Mouse (Mus musculus): ENCODE results near the gene Pla2r1.

The Pla2r1 gene

DNA sequence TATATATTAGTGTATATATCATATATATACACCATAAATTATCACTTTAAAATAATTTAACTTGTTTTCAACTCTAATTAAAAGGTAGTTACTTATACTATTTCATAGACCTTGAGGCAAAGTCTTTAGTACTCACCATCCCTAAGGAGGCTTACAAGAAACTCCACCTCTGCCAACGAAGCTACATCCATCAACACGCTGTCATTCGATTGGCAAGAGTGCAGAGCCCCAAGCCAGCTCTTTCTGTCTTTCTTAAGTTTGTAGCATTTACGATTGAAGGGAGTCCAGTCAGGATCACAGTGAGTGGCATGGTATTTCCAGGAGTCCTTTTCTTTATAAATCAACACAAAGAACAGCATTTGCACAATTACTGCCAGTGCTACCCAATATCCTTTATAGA lies 49.1 kb downstream of the Pla2r1 start:
- no peak for DNase-seq (ENCODE audit: low spot score)

DNA sequence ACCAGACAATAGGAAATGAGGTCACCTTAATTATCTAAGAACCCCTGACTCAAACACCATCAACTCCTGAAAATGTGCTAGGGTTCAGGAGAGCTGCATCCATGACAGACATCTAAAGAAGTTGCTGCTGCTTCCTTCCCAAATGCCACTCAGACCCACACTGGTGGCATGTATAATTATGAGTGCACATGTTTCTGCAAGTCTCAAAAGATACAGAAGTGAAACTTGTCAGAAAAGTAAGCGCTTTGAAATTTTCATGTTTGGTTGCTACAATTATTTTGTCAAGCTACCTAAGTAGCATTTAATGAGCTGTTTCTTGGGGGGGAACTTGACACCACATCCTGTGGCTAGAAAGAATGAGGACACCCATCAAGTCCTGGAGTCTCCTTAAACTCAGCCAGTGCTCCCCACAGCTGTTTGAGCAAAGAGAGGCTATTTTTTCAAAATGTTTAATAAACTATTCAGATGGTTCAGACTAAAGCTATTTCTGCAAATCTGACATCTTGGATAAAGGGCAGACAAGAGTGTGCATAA lies 52.5 kb downstream of the Pla2r1 start:
- no peak for DNase-seq (ENCODE audit: low spot score)

DNA sequence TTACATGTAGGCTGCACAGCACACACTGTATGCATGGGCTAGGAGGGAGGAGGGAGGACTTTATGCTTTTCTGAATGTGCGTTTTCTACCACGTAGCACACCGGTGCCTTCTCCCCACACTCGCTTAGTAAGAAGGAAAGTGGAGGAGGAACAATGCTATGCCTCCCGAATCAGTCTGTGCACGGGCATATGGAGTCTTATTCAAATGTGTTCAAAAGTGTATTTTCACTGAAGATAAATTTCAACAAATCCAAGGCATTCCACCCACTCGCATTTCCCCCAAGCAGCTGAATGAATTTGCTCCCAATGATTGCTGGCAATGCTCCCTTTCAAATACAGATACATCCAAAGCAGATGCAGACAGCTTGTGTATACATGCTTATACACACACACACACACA lies 73.2 kb downstream of the Pla2r1 start:
- no peak for DNase-seq (ENCODE audit: low spot score)

DNA sequence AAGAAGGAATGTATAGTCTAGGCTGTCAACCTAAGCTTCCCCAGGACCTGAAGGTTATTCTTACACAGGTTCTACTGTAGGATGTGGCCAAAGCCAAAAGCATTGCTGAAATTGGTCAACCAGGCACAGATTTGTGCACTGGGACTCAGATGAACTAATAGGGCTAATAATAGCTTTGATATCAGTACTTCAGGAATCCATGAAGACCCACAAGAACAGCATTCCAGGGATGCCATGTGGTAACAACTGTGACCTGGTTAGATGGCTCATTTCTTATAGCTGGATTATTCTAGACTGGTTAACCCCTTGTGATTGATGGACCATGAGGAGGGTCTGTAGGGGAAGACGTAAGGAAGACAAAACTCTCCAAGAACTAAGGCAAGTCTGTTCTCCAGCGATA lies 74.3 kb downstream of the Pla2r1 start:
- DNase-seq (ENCODE audit: low spot score) = no peak

DNA sequence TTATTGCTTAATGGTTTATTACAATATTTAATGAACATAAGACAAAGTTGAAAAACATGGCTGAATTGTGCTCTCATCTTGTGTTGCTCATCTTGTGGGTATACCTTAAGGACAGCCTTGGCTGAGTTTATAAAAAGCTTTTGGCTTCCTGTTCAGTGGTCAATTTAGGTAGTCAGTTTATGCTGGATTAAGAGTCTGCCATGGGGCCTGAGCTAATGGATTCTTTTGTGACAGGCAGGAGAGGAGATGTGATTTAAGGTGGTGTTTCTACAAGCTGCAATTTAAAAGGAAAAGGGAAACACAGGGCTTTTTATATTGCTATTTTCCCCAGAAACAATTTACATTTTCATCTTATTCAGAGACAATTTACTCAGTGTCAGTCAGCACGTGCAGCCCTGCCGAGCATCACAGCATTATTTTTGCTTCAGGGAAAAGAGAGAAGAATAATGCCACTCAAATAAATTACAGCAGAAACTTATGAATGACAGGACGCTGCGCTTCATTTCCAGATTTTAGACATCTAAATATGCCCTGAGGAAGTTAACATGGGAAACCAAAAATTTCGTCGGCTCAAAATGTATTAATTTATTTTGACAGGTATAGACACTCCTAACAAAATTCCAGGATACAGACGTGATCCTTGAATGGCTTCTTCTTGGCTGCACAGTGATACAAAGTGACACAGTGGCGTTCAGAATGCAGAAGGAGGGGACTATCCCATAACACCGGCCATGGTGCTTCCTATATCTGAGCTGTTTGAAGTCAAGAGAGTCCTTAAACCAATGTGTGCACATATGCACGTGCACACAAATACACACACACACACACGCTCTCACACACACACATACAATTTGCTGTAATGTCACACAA lies 84.0 kb downstream of the Pla2r1 start:
- DNase-seq (ENCODE audit: low spot score) = no peak

DNA sequence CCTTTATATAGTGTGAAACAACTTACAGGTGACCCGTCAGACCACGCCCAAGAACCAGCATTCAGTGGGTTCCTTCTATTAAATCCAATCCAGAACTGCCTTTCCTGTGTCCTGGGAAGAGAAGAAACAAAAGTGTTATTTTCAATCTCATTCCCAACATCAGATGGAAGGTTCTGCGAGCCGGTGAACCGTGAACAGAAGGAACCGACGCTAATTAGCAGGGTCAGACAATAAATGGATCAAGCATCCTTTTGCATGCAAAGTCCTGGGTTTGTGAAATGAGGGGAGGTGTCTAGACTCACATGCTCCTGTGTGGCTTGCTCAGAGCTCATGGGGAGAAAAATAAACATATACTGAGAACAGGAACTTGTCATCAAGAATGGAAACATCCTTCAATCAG lies 100.7 kb downstream of the Pla2r1 start:
- DNase-seq (ENCODE audit: low spot score) = no peak

DNA sequence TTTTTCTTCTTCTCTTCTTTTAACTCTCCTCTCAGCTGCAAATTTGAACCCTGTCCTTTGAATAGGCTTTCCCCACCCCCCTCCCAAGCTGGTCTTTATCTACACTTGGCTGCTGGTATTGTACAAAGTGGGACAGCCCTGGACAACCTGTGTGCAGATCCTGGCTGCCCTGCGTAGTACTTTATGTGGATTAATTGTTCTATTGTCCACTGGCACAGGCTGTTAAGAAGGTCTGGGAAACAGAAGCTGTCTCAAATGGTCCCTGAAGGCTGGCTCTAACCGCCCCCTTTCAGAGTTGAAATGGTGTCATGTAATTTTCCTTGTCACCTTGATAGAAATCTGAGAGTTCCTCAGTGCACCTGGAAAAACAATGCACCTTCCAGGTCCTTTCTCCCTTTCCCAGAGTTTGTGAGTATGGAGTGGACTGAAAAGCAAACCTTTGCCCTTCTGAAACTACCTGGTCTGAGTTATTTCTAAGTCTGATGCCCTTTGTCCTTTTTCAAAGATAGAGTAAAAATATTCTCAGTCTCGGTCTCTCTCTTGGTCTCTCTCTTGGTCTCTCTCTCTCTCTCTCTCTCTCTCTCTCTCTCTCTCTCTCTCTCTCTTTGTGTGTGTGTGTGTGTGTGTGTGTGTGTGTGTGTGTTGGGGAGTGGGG lies 101.9 kb downstream of the Pla2r1 start:
- no peak for DNase-seq (ENCODE audit: low spot score)

DNA sequence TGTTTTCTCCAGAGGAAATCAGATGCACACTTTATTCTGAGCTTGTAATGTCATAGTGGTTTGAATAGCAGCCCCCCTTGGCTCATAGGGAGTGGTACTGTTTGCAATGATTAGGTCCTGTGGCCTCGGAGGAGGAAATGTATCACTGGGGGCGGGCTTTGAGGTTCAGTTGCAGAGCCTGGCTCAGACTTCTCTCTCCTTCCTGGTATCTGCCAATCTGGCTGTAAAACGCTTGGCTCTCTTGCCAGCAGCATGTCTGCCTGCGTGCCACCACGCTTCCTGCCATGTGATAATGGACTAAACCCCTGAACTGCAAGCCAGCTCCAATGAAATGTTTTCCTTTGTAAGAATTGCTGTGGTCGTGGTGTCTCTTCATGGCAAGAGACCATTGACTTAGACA lies 103.4 kb downstream of the Pla2r1 start:
- no peak for DNase-seq (ENCODE audit: low spot score)

DNA sequence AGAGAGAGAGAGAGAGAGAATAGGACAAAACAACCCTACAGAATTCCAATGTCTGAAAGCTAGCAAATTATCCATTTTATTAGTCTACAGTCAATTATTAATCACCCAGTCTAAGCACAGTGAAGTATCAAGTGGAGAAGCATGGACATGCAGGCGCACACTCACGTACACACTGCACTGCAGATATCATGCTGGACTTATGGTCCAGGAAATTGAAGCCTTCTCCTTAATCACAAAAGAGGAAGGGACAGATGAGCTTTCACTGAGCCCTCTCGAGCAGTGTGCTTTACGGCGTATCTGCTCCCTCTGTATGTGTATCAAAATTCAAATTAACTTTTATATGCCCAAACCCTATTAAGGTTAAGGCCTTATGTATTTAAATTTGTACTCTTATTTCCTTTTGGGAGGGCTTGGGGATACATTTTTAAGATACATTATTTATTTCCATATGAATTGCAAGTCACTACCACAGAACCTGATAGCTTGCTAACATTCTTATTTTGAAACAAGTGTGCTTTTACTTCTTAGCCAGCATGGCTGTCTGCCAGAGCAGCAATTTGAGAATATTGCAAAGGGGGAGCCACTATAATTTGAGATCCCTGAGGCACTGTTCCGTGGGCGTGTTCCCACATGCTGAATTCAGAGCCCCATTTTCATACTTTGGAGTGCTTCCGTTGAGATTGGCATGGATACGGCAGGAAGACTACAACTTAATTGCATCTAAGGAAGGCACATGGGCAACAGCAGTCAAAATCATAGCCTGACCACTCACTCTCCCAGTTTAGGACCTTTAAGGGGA lies 108.2 kb downstream of the Pla2r1 start:
- no peak for DNase-seq (ENCODE audit: low spot score)

DNA sequence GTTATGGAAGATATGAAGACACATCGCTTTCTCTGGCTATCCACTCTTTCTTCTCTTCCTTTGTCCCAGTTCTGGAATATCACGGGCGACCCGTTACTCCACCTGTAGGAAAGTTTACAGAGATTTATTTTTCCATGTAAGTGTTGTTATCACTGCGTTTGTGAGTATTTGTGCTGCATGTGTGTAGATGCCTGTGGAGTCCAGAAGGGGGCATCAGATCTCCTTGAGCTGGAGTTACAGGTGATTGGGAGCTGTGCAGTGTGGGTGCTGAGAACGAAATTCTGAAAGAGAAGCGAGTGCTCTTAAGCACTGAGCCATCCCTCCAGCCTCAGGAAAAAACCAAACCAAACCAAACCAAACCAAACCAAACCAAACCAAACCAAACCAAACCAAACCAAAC lies 109.8 kb downstream of the Pla2r1 start:
- no peak for DNase-seq (ENCODE audit: low spot score)

DNA sequence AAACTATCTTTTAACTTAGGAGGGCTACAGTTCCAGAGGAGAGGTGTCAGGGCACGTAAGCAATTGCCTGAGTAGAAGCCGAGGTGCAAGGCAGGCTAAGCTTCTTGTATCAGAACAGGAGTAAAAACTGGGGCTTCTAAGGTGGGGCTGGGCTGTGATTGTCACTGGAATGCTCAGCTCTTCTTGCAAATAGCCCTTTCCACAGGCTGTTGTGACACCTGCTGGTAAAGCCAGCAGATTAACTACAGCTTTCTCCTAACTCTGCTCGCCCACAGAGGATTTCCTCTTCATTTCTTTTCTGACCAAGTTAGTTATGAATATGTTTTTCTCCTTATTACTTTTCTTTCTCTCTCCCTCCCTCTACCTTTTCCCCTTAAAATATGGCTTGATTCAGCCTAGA lies 111.2 kb downstream of the Pla2r1 start:
- DNase-seq (ENCODE audit: low spot score) = no peak

DNA sequence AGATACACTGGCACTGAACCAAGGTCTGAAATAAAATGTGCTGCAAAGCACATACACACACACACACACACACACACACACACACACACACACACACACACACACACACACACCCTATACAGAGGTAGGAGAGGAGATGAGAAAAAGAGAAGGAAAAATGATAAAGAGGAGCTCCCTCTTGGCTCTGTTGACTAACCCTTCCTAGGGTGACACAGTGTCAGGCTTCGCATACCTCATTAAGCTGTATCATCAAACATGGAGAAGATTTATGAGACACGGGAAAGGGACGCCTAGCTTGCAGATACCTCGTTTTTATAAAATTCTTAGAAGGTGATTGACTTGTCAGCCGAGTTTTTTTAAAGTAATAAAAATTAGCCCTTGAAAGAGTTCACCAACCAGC lies 116.3 kb downstream of the Pla2r1 start:
- DNase-seq (ENCODE audit: low spot score) = no peak

DNA sequence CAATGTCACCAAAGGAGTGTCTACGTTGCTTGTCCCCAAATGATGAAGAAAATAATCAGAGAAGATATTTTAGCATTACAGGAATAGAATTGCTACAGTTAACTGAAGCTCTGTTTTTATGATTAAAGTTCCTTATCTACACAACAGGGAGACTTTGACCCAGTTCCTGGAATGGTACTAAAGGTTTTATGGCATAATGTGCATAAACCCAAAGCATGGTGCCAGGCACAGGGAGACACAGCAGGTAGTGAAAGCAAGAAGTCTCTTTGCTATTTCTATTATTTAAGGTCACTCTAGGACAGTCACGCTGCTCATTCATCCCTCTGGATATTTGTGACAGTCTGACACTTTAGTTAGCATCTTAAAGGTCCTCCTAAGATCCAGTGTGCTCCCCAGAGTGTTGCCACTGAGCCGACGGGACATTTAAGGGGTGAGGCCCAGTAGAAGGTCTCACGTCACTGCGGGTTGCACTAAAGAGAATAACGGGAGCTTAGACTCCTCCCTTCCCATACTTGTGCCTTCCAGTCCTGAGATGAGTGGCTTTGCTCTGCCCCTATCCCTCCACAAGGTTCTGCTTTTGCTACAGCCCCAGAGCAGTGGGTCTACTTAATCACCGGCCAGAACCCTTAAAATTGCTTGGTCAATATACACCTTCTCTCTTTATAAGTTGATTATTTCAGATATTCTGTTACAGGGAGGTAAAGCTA lies 122.6 kb downstream of the Pla2r1 start:
- no peak for DNase-seq (ENCODE audit: low spot score)

DNA sequence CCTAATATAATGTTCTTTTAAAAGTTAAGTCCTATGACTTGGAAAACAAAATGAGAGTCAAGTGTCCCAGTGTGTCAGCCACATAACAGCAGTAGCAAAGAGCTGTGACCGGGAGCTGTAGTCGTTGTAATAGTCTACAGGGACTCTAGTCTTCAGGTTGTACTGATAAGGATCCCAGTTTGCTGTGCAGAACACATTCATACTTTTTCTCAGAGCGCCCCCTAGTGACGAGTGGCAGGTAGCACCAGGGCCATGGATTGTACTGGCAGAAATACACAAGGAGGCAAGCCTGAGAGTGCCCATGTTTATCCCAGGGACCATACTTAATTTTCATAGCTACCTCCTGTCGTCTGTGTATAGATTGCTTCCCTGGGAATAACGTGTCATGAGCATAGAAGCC lies 135.0 kb downstream of the Pla2r1 start:
- DNase-seq (ENCODE audit: low spot score) = no peak

DNA sequence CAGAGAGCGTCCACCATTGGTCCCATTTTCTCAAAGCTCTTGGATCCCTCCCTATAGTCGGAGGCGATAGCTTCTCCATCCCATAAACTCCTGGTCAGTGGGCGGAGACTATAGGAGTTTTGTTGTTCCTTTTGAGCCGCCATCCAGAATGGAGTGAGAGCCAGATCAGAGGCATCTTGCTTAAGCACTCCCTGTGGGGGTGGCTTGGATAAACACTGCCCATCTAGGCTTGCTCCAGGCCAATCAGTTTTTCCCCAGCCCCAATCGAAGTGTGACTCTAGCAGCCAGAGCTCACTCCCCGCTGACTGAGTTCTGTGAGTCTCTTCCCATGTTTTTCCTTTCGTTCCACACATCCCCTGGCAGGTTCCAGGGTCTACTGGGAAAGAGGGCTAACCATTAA lies 138.8 kb downstream of the Pla2r1 start:
- DNase-seq (ENCODE audit: low spot score) = no peak

DNA sequence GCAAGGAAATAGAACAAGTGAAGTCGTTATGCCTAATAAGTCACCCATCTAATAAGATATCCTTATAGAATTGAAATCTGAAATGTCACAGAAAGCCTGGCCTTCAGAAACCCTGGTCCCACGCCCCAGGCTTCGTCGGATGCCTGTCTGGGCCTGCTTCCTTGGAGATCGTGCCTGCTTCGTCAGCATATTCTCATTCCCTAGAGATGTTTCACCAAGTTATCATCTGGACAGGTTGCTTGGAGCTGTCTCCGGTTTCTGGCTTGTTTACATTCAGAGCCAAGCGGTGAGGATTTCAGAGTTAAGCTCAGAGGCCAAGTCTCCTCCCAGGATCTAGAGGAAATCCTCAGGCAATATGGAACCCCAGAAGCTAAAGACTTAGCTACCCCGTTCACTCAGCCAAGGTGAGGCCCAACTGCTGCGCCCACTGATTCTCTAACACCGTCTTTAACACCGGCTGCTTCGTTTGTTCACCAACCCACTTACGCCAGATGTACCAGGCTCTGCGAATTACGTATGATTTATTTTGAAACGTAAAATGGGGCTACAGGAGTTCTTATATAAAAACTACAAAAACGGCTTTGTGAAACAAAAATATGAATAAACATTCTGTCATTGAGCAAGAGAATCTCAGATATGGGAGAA lies 140.0 kb downstream of the Pla2r1 start:
- no peak for DNase-seq (ENCODE audit: low spot score)

DNA sequence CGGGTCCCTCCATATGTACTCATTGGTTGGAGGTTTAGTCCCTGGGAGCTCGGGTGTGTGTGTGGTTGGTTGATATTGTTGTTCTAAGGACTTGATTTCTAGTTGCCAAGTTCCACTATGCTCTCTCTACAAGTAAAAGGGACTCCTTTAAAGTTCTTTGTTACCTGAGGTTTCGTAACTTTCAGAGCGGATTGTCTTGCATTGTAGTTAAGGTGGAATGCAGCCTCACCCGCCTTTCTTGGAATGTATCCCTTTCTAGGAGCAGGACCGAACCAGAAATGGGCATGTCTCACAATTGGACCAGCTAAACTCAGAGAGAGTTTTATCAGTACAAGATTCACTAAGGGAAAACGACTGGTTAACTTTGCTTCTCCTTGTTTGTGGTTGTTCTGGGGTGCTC lies 141.9 kb downstream of the Pla2r1 start:
- no peak for DNase-seq (ENCODE audit: low spot score)

DNA sequence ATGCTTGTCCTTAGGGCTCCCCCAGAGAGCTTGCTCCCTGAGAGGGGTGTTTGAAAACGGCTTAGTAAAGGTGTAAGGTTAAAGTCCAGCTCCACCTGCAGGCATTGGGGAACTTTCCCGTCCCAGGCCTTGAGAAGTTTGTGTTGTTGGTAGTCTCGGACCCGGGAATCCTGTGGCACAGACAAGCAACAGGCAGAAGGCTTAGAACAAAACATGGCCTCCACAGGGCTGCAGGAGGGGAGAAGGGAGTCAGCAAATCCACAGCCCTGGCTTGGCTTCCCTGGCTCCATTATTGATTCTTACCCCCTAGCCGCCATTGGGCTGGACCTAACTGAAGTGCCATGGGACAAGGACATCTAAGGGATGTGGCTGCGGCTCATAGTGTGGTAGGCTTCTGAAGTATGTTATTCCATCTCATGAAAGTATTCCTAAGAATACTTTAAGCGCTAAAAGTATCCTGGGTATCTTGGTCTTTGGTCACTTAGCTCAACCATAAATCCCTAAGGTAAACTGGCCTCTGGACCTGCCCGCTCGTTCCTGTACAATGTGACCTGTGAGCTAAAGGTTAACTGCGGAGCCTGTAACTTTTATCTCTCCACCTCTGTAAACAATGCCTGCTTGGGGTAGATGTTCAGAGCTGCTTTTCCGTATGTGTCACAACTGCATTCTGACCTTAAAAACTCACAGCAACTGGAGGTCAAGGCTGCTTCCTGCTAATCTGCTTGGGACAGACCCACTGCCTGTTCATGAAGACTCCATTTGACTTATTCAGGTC lies 142.9 kb downstream of the Pla2r1 start:
- DNase-seq (ENCODE audit: low spot score) = no peak

DNA sequence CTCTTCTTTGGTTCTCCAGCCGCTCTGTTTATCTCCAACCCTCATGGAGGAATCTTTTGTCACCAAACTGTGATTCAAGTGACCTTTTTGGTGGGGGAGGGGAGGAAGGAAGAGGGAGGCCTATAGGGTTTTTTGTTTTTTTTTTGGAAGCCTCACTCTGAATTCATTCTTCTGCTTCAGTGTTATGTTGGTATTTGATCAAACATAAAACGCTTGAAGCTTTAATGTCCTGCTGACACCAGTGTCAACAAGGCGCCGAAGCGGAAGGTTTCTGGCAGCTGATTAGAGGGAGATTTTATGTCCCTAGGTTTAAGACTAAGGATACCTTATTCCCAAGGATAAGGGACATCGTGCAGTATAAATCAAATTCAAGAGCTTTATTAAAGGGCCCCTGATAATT lies 143.9 kb downstream of the Pla2r1 start:
- DNase-seq (ENCODE audit: low spot score) = no peak

DNA sequence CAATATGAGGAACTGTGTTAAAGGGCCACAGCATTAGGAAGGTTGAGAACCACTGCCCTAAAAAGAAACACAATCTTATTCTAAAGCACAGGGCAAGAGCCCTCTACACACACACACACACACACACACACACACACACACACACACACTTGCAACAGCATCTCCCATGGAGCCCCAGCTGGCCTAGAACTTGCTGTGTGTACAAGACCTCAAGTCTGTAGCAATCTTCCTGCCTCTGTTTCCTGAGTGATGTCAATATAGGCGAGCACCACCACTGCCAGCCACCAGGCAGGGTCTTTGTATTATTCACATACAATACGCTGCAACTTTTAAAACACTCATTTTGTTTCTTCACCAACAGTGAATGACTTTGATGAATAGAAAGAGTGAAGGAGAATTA lies 145.7 kb downstream of the Pla2r1 start:
- DNase-seq (ENCODE audit: low spot score) = no peak

DNA sequence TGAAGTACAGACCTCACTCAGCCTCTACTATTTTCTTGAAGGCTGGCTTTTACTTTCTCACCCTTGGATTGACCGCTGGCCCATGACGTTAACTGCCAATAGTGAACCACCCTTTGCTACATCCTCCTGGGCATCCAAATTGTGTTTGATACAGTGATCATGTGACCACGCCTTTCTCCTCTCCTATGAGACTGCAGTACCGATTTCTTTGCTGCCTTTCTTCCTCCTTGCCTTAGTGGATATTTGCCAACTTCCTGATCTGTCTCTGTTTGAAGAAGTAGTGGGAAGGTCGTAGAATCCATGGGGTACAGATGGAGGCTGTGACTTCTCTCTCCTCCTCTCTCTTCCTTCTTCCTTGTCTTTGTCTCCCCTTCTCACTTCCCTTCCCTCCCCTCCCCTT lies 147.7 kb downstream of the Pla2r1 start:
- no peak for DNase-seq (ENCODE audit: low spot score)
